Mouse (Mus musculus) lung, postnatal 0 days (tissue): Measurements from ENCODE around the gene Ampd3. TPM values are rescaled to one million over a fixed set of nuclear protein-coding genes. Genes with fewer than 3 reads are reported as not detected.
A peak's percentile ranks its signal among the peaks of the same experiment; 100 is the strongest.

Source experiments
- ATAC-seq: fragments of 200-750 bp; cut with Nextera tagmentation; 2 replicates; pipeline ENCODE4 v1.8.0; 2017; ENCODE audit warnings: moderate library complexity
- DNase-seq: peaks from one replicate; pipeline ENCODE4 v3.0.0-alpha.2; 2016; ENCODE audit warnings: low spot score
- H3K27ac ChIP-seq: fragments of 300-500 bp; sonication (generic); 2 replicates; pipeline ENCODE4 v1.5.1; 2014; ENCODE audit warnings: antibody characterized with exemption, mild to moderate bottlenecking, low read length, mixed read lengths
- H3K27me3 ChIP-seq: fragments of 300-500 bp; sonication (generic); replicated peaks from 2 replicates; pipeline ENCODE4 v1.6.1; 2014; ENCODE audit warnings: low read length, mixed read lengths; ENCODE audit not compliant: insufficient read depth
- H3K36me3 ChIP-seq: fragments of 300-500 bp; sonication (generic); 2 replicates; pipeline ENCODE4 v1.6.1; 2014; ENCODE audit warnings: low read length, mixed read lengths; ENCODE audit not compliant: insufficient read depth
- H3K4me1 ChIP-seq: fragments of 300-500 bp; sonication (generic); 2 replicates; pipeline ENCODE4 v1.6.1; 2014; ENCODE audit warnings: antibody characterized with exemption, low read depth, low read length, mixed read lengths; ENCODE audit not compliant: insufficient read depth
- H3K4me2 ChIP-seq: fragments of 300-500 bp; sonication (generic); replicated peaks from 2 replicates; pipeline ENCODE4 v1.6.1; 2014; ENCODE audit warnings: low read depth, mild to moderate bottlenecking, low read length, moderate library complexity, mixed read lengths
- H3K4me3 ChIP-seq: fragments of 300-500 bp; sonication (generic); 2 replicates; pipeline ENCODE4 v1.5.1; 2014; ENCODE audit warnings: low read depth, low read length
- H3K9ac ChIP-seq: fragments of 300-500 bp; sonication (generic); replicated peaks from 2 replicates; pipeline ENCODE4 v1.6.1; 2014; ENCODE audit warnings: low read depth, mild to moderate bottlenecking
- H3K9me3 ChIP-seq: fragments of 300-500 bp; sonication (generic); 2 replicates; pipeline ENCODE4 v1.6.1; 2016; ENCODE audit warnings: low read length, mixed read lengths
- CTCF ChIP-seq: IDR thresholded peaks from 2 replicates; pipeline ENCODE4 v1.5.1; 2016; ENCODE audit warnings: antibody characterized with exemption, mild to moderate bottlenecking
- EP300 ChIP-seq: IDR thresholded peaks from 2 replicates; pipeline ENCODE4 v1.6.1; 2016; ENCODE audit warnings: antibody characterized with exemption, mild to moderate bottlenecking, control low read depth
- WGBS: fragments of 180-500 bp; shearing (Covaris S2); extraction: QIAGEN DNeasy Blood & Tissue Kit; methylation state at CpG from one replicate; pipeline ENCODE4 v1.1.7; 2014; 5-methylcytosine and 5-hydroxymethylcytosine counted together
- polyA plus RNA-seq: library from polyadenylated mRNA; unstranded; fragments of >200 nt; fragmentation: Nextera tagmentation; extraction: Ambion mirVana; gene quantifications from 2 replicates; pipeline ENCODE4 v1.2.1, GENCODE M21; 2015

Ampd3 gene
- polyA plus RNA-seq, 1 experiment from 2014 or later = 5.0 TPM

GRCm38 (mm10) chr7:110781231-110781711 is 13.3 kb downstream of the Ampd3 start:
- WGBS = 69% methylated on average over 2 of the region's 2 CpGs
- H3K4me3 ChIP-seq = no peak overlapping the region
- H3K9me3 ChIP-seq = no peaks in the 10 kb centered on the region
- no peaks in the 10 kb centered on the region for H3K36me3 ChIP-seq
- peaks cover 3% of the 10 kb centered on the region; the same call in 1 of the 2 replicates for H3K4me1 ChIP-seq
- no peak overlapping the region for H3K9ac ChIP-seq
- no peak for ATAC-seq
- H3K4me2 ChIP-seq = no peak overlapping the region
- H3K27me3 ChIP-seq = no peaks in the 10 kb centered on the region
- TF ChIP-seq EP300 (no peak), CTCF (no peak)
- no peak for DNase-seq
- no peak overlapping the region for H3K27ac ChIP-seq

GRCm38 (mm10) chr7:110782135-110782534 is 14.1 kb downstream of the Ampd3 start:
- DNase-seq (no peak), ATAC-seq (peak; percentile 13; the same call in 1 of the 2 replicates)
- Histone ChIP-seq H3K27ac (no peak overlapping the region), H3K36me3 (no peaks in the 10 kb centered on the region), H3K9ac (no peak overlapping the region), H3K4me3 (no peak overlapping the region), H3K9me3 (no peaks in the 10 kb centered on the region), H3K4me2 (no peak overlapping the region), H3K4me1 (peaks cover 5% of the 10 kb centered on the region; the same call in 1 of the 2 replicates), H3K27me3 (no peaks in the 10 kb centered on the region)
- TF ChIP-seq CTCF (no peak), EP300 (no peak)
- 44% methylated on average over 7 of the region's 7 CpGs for WGBS

GRCm38 (mm10) chr7:110782845-110783478 is 15.0 kb downstream of the Ampd3 start:
- peaks cover 5% of the 10 kb centered on the region; the same call in 1 of the 2 replicates for H3K4me1 ChIP-seq
- no peaks in the 10 kb centered on the region for H3K36me3 ChIP-seq
- ATAC-seq = peak; percentile 52
- H3K27ac ChIP-seq = no peak overlapping the region
- H3K9me3 ChIP-seq = no peaks in the 10 kb centered on the region
- H3K4me2 ChIP-seq = no peak overlapping the region
- peak; percentile 78 for DNase-seq
- WGBS = 35% methylated on average over 10 of the region's 10 CpGs
- H3K4me3 ChIP-seq = no peak overlapping the region
- H3K9ac ChIP-seq = no peak overlapping the region
- H3K27me3 ChIP-seq = no peaks in the 10 kb centered on the region
- TF ChIP-seq EP300 (peak; percentile 100), CTCF (no peak)

DNA sequence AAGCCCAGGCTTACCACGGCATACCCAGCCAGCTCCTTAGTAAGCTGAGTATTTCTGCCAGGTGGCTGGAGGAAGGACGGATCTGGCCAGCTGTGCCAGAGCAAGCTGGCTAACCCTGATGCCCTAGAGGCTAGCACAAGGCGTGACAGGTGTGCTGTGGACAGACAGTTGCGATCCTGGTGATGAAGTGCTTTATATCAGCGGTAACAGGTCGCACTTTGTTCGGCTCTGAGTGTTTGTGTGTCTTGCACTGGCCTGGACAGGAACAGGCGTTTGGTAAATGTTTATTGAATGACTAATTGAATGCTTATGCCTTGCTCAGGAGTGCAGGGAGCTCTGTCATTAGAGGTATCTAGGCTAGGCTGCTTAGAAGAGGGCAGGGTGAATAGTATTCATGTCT is 17.0 kb downstream of the Ampd3 start:
- TF ChIP-seq CTCF (no peak), EP300 (0 out of 2 replicates have a peak, but pooled peaks have one; percentile 36)
- no peak overlapping the region for H3K4me2 ChIP-seq
- H3K27me3 ChIP-seq = no peaks in the 10 kb centered on the region
- H3K36me3 ChIP-seq = no peaks in the 10 kb centered on the region
- 26% methylated on average over 8 of the region's 8 CpGs for WGBS
- no peak overlapping the region for H3K4me3 ChIP-seq
- peak; percentile 38 for DNase-seq
- H3K9ac ChIP-seq = no peak overlapping the region
- no peaks in the 10 kb centered on the region for H3K9me3 ChIP-seq
- ATAC-seq = 0 out of 2 replicates have a peak, but pooled peaks have one; percentile 11
- H3K27ac ChIP-seq = no peak overlapping the region; the same call in 1 of the 2 replicates
- peaks cover 5% of the 10 kb centered on the region; the same call in 1 of the 2 replicates for H3K4me1 ChIP-seq

- Histone ChIP-seq H3K4me1 (peaks cover 5% of the 10 kb centered on the region; the same call in 1 of the 2 replicates), H3K27me3 (no peaks in the 10 kb centered on the region), H3K4me3 (no peak overlapping the region), H3K9ac (no peak overlapping the region), H3K9me3 (no peaks in the 10 kb centered on the region), H3K4me2 (no peak overlapping the region), H3K27ac (no peak overlapping the region), H3K36me3 (no peaks in the 10 kb centered on the region)
- TF ChIP-seq CTCF = no peak
- 35% methylated on average over 3 of the region's 3 CpGs for WGBS
- ATAC-seq (peak; percentile 9; the same call in 1 of the 2 replicates), DNase-seq (peak; percentile 31)
Measured at GRCm38 (mm10) chr7:110785741-110786146, 17.7 kb downstream of the Ampd3 start.

DNA sequence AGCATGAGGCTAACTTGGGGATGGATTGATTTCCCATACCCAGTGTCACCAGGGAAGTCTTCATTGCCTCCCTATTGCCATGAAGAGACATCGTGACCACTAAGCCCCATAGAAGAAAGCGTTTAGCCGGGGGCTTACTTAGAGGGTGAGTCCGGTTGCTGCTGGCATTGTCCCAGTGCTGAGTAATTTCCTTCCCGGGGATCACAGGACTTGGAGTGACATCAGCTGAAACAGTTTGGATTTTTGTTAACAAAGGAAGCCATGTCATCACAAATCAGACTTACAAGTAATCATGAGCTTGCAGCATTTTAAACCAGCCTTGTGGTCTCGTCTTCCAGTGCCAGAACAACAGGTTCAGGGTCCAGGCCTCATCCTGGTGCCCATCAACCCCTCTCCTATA is 19.3 kb downstream of the Ampd3 start:
- 44% methylated on average over 6 of the region's 6 CpGs for WGBS
- H3K27me3 ChIP-seq = no peaks in the 10 kb centered on the region
- no peaks in the 10 kb centered on the region for H3K9me3 ChIP-seq
- no peaks in the 10 kb centered on the region for H3K36me3 ChIP-seq
- peaks cover 5% of the 10 kb centered on the region; the same call in 1 of the 2 replicates for H3K4me1 ChIP-seq
- DNase-seq (peak; percentile 78), ATAC-seq (peak; percentile 65)
- no peak overlapping the region for H3K4me3 ChIP-seq
- H3K27ac ChIP-seq = no peak overlapping the region
- H3K4me2 ChIP-seq = no peak overlapping the region
- H3K9ac ChIP-seq = no peak overlapping the region
- no peak for TF ChIP-seq CTCF
- peak; percentile 85 for TF ChIP-seq EP300
